Mouse (Mus musculus): Measurements from ENCODE around the gene Mast4.
"Not testable (repeated sequence)": the region's sequence is repeated elsewhere in the genome, so short reads cannot be mapped to it uniquely, and the experiment has no call there.

Gene Mast4

GRCm38 (mm10) chr13:103334392-103334686, at the start of gene Mast4:
Gene Mast4, minus strand, starts transcription at chr13:103334497.
- DNase-seq (ENCODE audit: low spot score in 2 of 2) = peak; percentile 89 to 91

GRCm38 (mm10) chr13:103374495-103374894, 40.2 kb upstream of the Mast4 start:
- DNase-seq (ENCODE audit: low spot score in 2 of 2) = no peak

GRCm38 (mm10) chr13:103369194-103369593, 34.9 kb upstream of the Mast4 start:
- DNase-seq (ENCODE audit: low spot score in 2 of 2) = no peak

- no peak for DNase-seq (ENCODE audit: low spot score in 2 of 2)
These were observed 28.9 kb upstream of the Mast4 start for GRCm38 (mm10) chr13:103363181-103363580.

GRCm38 (mm10) chr13:103357415-103357814, 23.1 kb upstream of the Mast4 start:
- DNase-seq (ENCODE audit: low spot score in 2 of 2) = not testable (repeated sequence)

GRCm38 (mm10) chr13:103356909-103357308, 22.6 kb upstream of the Mast4 start:
- DNase-seq (ENCODE audit: low spot score in 2 of 2) = not testable (repeated sequence)

- DNase-seq (ENCODE audit: low spot score in 2 of 2) = no peak
These were observed 20.4 kb upstream of the Mast4 start for GRCm38 (mm10) chr13:103354737-103355136.

- no peak for DNase-seq (ENCODE audit: low spot score in 2 of 2)
These were observed 10.5 kb upstream of the Mast4 start for GRCm38 (mm10) chr13:103344749-103345148.

- DNase-seq (ENCODE audit: low spot score in 2 of 2) = no peak
These were observed 9.9 kb upstream of the Mast4 start for GRCm38 (mm10) chr13:103344006-103344720.

- no peak for DNase-seq (ENCODE audit: low spot score in 2 of 2)
These were observed 6.7 kb upstream of the Mast4 start for GRCm38 (mm10) chr13:103341031-103341430.

- no peak for DNase-seq (ENCODE audit: low spot score in 2 of 2)
These were observed 4.3 kb upstream of the Mast4 start for GRCm38 (mm10) chr13:103338616-103339015.

- DNase-seq (ENCODE audit: low spot score in 2 of 2) = no peak
These were observed 1.9 kb upstream of the Mast4 start for GRCm38 (mm10) chr13:103336237-103336636.

GRCm38 (mm10) chr13:103334723-103335458, 594 bp upstream of the Mast4 start:
- no peak for DNase-seq (ENCODE audit: low spot score in 2 of 2)

GRCm38 (mm10) chr13:103333601-103334391, 501 bp downstream of the Mast4 start:
- peak; percentile 42 for DNase-seq (ENCODE audit: low spot score in 2 of 2)

GRCm38 (mm10) chr13:103333153-103333552, 1.1 kb downstream of the Mast4 start:
- DNase-seq (ENCODE audit: low spot score in 2 of 2) = no peak

- DNase-seq (ENCODE audit: low spot score in 2 of 2) = no peak
These were observed 1.6 kb downstream of the Mast4 start for GRCm38 (mm10) chr13:103332731-103333130.

GRCm38 (mm10) chr13:103331096-103331495, 3.2 kb downstream of the Mast4 start:
- no peak for DNase-seq (ENCODE audit: low spot score in 2 of 2)

- no peak for DNase-seq (ENCODE audit: low spot score in 2 of 2)
These were observed 6.0 kb downstream of the Mast4 start for GRCm38 (mm10) chr13:103328299-103328698.

- no peak for DNase-seq (ENCODE audit: low spot score in 2 of 2)
These were observed 6.5 kb downstream of the Mast4 start for GRCm38 (mm10) chr13:103327843-103328242.

- DNase-seq (ENCODE audit: low spot score in 2 of 2) = no peak
These were observed 8.1 kb downstream of the Mast4 start for GRCm38 (mm10) chr13:103326186-103326585.

GRCm38 (mm10) chr13:103319881-103320280, 14.4 kb downstream of the Mast4 start:
- DNase-seq (ENCODE audit: low spot score in 2 of 2) = no peak

GRCm38 (mm10) chr13:103319317-103319716, 15.0 kb downstream of the Mast4 start:
- DNase-seq (ENCODE audit: low spot score in 2 of 2) = no peak
